Mouse (Mus musculus): Measurements from ENCODE around the gene Lmna.

The Lmna gene

DNA sequence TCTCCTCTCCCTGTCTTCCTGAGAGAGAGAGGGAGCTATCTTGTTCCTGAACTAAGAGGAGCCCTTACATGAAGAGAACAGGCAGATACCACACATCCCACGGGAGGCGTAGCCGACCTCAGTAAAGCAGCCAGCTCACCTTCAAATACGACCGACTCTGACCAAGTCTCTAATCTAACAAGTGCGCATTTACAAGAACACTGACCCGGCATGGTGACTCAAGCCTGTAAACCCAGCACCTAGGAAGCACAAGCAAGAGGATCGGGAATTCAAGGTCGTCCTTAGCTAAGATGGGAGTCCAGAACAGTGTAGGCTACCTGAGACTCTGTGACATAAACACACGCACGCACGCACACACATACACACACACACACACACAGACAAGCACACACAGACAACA lies 67.3 kb downstream of the Lmna start:
- DNase-seq = no peak

DNA sequence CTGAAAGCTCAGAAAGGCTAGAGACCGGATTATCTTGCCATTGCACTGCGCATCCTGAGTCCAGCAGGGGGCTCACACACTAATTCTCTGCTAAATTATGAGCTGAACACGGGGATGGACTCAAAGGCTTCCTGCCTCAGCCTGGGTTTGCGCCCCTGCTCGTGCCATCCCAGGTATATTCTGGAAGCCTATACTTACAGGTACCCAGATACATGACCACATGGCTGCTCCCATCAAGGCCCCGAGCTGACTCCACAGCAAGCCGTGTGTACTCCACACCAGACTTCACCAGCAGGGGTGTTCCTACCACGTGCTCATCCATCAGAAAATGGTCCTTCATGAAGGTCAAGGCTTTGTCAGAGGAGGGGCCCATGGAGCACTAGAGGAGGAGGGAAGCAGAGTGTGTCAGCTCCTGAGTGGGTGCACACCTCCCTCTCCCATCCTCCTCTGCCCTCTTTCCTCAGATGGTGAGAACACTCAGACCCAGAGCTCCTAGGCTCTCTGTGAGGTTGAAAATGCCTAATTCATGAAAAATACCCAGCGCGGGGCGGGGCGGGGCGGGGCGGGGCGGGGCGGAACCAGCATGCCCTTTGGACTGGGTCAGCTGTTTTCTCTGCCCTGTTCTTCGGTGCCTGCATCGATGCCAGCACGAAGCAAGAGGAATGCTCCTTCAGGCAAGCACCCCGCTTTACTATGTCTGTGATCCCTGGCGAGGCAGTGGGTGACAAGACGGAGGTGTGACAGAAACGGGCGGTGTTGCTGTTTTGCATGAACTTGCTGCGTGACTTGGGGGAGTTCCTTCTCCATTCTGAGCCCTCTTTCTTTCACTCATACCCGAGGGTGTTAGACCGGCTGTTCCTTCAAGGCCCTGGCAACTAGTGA lies 69.0 kb downstream of the Lmna start:
- DNase-seq = no peak

DNA sequence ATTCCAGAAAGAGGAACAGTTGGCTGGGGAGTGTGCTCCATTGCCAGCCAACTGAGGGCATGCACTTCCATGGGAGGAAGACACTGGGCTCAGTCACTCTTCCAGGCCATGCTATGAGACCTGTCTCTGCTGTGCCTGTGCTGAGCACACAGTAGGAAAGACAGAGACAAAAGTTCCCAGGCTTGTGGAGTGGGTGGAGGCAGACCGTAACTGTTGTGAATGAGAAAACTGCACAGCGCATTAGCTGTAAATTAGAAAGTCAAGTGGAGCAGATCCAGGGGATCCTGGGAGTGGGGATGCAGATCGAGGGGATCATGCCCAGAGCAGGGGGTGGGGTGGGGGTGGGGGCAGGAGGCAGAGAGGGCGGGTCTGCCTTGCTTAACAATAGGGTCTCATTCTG lies 70.2 kb downstream of the Lmna start:
- DNase-seq = no peak

DNA sequence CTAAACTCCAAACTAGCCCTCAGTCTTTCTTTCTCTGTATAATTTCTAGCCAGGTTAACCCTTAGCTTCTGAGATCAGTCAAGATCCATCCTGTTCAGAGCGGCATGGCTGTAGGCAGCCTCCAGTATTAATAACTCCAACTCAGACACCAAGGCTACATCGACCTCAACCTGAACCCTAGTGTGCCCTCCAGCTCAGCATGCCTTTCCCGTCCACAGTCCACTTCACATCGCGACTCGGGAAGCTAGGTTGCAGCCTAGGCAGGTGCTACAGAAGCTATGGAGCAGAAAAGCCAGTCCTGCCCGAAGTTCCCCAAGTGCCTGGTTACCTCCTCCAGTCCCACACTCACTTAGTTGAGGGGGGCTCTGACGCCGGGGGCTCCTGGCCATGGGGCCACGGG lies 72.3 kb downstream of the Lmna start:
- DNase-seq = no peak

DNA sequence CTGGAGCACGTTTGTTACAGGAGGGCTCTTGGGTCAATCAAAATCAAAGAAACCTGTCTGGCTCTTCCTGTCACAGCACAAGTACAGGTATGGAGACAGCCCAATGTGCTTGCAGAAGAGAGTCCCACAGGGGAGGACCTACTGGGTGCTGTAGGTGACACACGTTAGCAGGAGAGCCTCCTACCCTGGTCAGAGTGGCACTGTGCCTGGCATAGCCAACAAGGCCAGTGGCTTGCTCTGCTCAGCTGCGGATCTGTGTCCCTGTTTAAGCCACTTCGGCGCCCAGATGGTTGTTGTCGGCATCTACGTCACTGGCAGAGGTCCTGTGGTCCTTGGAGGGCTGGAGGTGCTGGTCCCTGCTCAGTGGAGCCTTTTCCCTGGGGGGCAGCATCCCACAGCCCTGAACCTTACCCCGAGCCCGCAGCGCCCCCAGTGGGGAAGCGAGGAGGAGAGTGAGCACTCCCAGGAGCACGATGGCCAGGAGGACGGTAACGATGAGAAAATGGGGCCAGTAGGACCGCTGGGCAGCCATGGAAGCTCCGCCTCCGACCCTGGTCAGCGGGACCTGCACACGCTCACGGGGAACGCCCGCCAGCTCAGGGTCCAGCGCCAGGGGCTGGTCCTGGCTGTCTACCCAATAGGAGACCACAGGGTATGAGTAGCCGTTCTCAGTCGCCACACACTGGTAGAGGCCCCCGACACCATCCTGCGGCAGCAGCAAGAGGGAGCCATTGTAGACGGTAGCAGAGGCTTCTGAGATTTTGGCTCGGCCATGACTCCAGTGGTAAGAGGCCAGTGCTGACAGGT lies 73.2 kb downstream of the Lmna start:
- peak; percentile 85 for DNase-seq

DNA sequence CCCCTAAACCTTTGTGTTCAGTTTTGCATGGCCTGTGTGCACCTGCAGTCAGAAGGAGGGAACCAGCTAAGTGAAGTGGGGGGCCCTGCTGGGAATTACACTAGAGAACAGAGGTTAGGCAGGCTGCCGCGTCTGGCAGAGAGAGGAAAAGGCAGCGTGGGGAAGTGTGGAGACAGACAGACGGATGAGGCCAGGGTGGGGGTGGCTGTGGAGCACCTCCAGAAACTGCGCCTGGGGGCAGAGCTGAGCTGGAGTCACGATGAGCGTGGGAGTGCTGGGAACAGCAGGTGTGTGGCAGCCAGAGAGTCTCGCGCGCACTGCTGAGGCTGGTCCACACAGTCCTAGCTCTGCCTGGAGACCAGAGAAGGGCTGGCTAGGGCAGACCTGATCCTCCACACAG lies 74.2 kb downstream of the Lmna start:
- no peak for DNase-seq

Measured in cerebellum, adult 11-12 months (tissue).